Mouse (Mus musculus) kidney, postnatal 0 days (tissue): ENCODE results near the gene Bod1l. TPM values are rescaled to one million over a fixed set of nuclear protein-coding genes. Genes with fewer than 3 reads are reported as not detected.

Source experiments
- ATAC-seq: fragments of 200-750 bp; cut with Nextera tagmentation; replicated peaks from 2 replicates; pipeline ENCODE4 v1.8.0; 2017; ENCODE audit warnings: low read depth, moderate number of reproducible peaks, moderate TSS enrichment, moderate library complexity; ENCODE audit not compliant: low FRiP score
- DNase-seq: peaks from one replicate; pipeline ENCODE4 v3.0.0-alpha.2; 2016; ENCODE audit warnings: low spot score
- H3K27ac ChIP-seq: fragments of 300-500 bp; sonication (generic); 2 replicates; pipeline ENCODE4 v1.5.1; 2014; ENCODE audit warnings: mild to moderate bottlenecking
- H3K27me3 ChIP-seq: fragments of 300-500 bp; sonication (generic); 2 replicates; pipeline ENCODE4 v1.6.1; 2014; ENCODE audit warnings: low read length, mixed read lengths; ENCODE audit not compliant: insufficient read depth
- H3K36me3 ChIP-seq: fragments of 300-500 bp; sonication (generic); 2 replicates; pipeline ENCODE4 v1.6.1; 2014; ENCODE audit warnings: low read length, mixed read lengths; ENCODE audit not compliant: insufficient read depth
- H3K4me1 ChIP-seq: fragments of 300-500 bp; sonication (generic); replicated peaks from 2 replicates; pipeline ENCODE4 v1.6.1; 2014; ENCODE audit warnings: antibody characterized with exemption, low read length, mixed read lengths; ENCODE audit not compliant: insufficient read depth
- H3K4me2 ChIP-seq: fragments of 300-500 bp; sonication (generic); 2 replicates; pipeline ENCODE4 v1.6.1; 2014; ENCODE audit warnings: mild to moderate bottlenecking, low read length, moderate library complexity, mixed read lengths
- H3K4me3 ChIP-seq: fragments of 300-500 bp; sonication (generic); replicated peaks from 2 replicates; pipeline ENCODE4 v1.5.1; 2014; ENCODE audit warnings: low read depth, low read length
- H3K9ac ChIP-seq: fragments of 300-500 bp; sonication (generic); 2 replicates; pipeline ENCODE4 v1.6.1; 2014; ENCODE audit warnings: low read depth, low read length
- H3K9me3 ChIP-seq: fragments of 300-500 bp; sonication (generic); replicated peaks from 2 replicates; pipeline ENCODE4 v1.6.1; 2016; ENCODE audit warnings: low read length, inconsistent platforms, mixed read lengths
- CTCF ChIP-seq: IDR thresholded peaks from 2 replicates; pipeline ENCODE4 v1.5.1; 2016; ENCODE audit warnings: antibody characterized with exemption, low read depth, mild to moderate bottlenecking, moderate library complexity
- WGBS: fragments of 180-500 bp; shearing (Covaris S2); extraction: QIAGEN DNeasy Blood & Tissue Kit; methylation state at CpG from one replicate; pipeline ENCODE4 v1.1.7; 2014; 5-methylcytosine and 5-hydroxymethylcytosine counted together
- polyA plus RNA-seq: library from polyadenylated mRNA; unstranded; fragments of >200 nt; fragmentation: Nextera tagmentation; extraction: Ambion mirVana; gene quantifications from 2 replicates; pipeline ENCODE4 v1.2.1, GENCODE M21; 2015

The Bod1l gene
- polyA plus RNA-seq, 1 experiment from 2014 or later = 22.6 TPM

DNA sequence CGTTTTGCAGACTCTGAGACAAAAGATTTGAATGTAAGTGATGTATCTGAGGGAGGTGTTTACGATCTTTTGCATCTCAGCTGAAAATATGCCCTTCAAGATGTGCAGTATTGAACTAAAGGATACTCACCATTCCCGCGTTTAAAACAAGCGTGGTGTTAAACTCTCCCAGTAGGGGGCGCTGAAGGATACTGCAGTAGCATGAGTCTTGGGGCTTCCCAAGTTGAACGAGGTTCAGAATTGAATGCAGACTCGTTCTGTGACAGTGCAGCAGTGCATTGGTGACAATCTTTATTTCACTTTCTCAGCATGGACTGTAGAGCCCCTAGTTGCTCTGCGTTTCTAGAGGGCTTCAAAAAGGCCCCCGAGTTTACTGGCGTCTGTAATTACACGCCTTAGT is 40.4 kb upstream of the Bod1l start:
- H3K9me3 ChIP-seq = no peaks in the 10 kb centered on the region
- no peak overlapping the region for H3K9ac ChIP-seq
- H3K4me1 ChIP-seq = no peaks in the 10 kb centered on the region
- H3K36me3 ChIP-seq = no peaks in the 10 kb centered on the region
- H3K4me2 ChIP-seq = no peak overlapping the region
- no peak overlapping the region for H3K27ac ChIP-seq
- peak; percentile 84 for TF ChIP-seq CTCF
- 8% methylated on average over 12 of the region's 12 CpGs for WGBS
- no peak overlapping the region for H3K4me3 ChIP-seq
- H3K27me3 ChIP-seq = no peaks in the 10 kb centered on the region
- peak; percentile 79 for DNase-seq
- ATAC-seq = no peak; the same call in 1 of the 2 replicates

DNA sequence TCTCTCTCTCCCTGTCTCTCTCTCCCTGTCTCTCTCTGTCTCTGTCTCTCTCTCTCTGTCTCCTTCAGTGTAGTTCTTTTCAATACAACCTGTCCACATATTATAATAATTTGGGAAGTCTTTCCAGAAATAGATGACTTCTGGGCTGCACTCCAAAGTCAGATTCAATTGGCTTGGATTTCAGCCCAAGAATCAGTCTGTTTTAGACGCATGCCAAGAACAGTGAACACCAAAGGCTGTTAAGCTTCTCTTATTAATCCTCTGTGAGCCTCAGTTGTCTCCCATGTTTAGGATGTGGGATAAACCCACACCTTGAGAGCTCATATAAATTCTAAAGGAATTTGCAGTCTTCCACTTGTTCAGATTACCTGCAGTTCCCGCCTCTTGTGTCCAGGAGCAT is 27.0 kb upstream of the Bod1l start:
- DNase-seq = peak; percentile 11
- WGBS = 71% methylated on average over 2 of the region's 2 CpGs

DNA sequence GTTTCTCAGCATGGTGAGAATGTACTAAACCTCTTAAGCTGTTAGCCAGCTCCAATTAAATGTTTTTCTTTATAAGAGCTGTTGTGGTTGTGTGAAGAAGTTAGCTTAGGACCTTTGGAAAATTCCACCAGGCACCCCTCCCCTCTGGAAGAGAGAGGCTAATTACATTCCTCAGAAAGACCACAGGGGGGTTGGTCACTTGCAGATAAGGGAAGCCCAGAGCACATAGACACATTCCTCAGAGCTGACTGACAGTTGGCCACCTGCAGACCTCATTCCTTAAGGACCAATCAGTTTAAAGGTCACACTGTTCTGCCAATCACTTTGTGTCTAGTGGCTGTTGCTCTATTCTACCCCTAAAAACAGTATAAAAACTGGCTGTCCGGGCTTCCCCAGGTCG is 11.7 kb upstream of the Bod1l start:
- Histone ChIP-seq H3K4me1 (no peaks in the 10 kb centered on the region), H3K9ac (no peak overlapping the region), H3K27me3 (no peaks in the 10 kb centered on the region), H3K36me3 (no peaks in the 10 kb centered on the region), H3K4me3 (no peak overlapping the region), H3K4me2 (no peak overlapping the region), H3K27ac (no peak overlapping the region), H3K9me3 (no peaks in the 10 kb centered on the region)
- DNase-seq (no peak), ATAC-seq (no peak)
- no peak for TF ChIP-seq CTCF
- WGBS = 92% methylated on average over 2 of the region's 2 CpGs

More for the DNA sequence above, 27.0 kb upstream of the Bod1l start:
- H3K4me3 ChIP-seq = no peak overlapping the region
- H3K9ac ChIP-seq = no peak overlapping the region
- H3K9me3 ChIP-seq = no peaks in the 10 kb centered on the region
- no peak for TF ChIP-seq CTCF
- H3K4me2 ChIP-seq = no peak overlapping the region
- no peak for ATAC-seq
- no peak overlapping the region for H3K27ac ChIP-seq
- H3K4me1 ChIP-seq = no peaks in the 10 kb centered on the region
- H3K36me3 ChIP-seq = no peaks in the 10 kb centered on the region
- no peaks in the 10 kb centered on the region for H3K27me3 ChIP-seq

DNA sequence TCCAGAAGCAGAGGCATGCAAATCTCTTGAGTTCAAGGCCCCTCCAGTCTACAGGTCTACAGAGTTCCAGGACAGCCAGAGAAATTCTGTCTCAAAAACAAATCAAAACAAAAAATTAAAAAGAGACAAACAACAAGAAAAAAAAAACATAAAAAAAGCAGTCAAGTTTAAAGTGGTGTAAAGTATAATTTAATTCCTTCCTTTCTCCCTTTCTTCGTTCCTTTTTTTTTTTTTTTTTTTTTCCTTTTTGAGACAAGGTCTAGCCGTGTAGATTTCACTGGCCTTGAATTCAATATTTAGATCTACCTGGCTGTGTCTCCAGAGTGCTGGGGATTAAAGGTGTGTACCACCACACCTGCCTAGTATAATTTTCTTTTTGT is 1.4 kb upstream of the Bod1l start:
- Histone ChIP-seq H3K27me3 (no peaks in the 10 kb centered on the region), H3K27ac (no peak overlapping the region), H3K4me1 (0 out of 2 replicates have a peak, but pooled peaks cover 5% of the 10 kb centered on the region), H3K9me3 (no peaks in the 10 kb centered on the region), H3K36me3 (no peaks in the 10 kb centered on the region), H3K4me2 (peak overlapping the region; percentile 90), H3K4me3 (peak overlapping the region; percentile 97), H3K9ac (no peak overlapping the region)
- ATAC-seq (no peak), DNase-seq (no peak)
- TF ChIP-seq CTCF = no peak
- whole genome bisulfite sequencing = 61% methylated on average over 2 of the region's 2 CpGs

DNA sequence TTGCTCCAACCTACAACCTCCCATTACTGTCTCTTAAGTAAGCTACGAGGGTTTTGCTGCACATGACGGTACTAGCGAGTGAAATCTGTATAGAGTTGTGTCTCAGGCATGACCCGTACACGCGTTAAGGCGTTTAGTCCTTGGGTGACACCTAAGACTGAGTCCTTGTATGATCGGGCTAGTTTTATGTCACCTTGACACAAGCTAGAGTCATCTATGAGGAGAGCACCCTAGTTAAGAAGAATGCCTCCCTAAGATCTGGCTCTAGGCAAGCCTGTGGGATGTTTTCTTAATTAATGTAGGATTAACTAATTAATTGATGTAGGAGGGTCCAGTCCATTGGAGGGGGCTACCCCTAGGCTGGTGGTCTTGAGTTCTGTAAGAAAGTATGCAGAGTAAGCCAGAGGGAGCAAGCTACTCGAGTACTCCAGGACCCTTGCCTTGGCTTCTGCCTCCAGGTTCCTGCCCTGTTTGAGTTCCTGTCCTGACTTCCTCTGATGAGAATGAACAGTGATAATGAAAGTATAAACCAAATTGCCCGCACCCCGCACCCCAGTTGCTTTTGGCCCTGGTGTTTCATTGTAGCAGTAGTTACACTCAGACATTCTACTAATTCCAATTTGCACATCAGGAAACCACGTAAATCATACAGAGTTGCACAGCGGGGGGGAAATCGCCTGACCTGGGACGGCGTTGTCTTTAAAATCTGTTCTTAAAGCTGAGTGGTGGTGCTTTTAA is 874 bp upstream of the Bod1l start:
- Histone ChIP-seq H3K27me3 (no peaks in the 10 kb centered on the region), H3K4me3 (peak overlapping the region; percentile 97), H3K9me3 (no peaks in the 10 kb centered on the region), H3K4me2 (peak overlapping the region; percentile 90), H3K9ac (peak overlapping the region; percentile 24; the same call in 1 of the 2 replicates), H3K4me1 (0 out of 2 replicates have a peak, but pooled peaks cover 5% of the 10 kb centered on the region), H3K27ac (no peak overlapping the region), H3K36me3 (no peaks in the 10 kb centered on the region)
- peak; percentile 44 for ATAC-seq
- TF ChIP-seq CTCF = no peak
- WGBS = 17% methylated on average over 16 of the region's 16 CpGs
- peak; percentile 4 for DNase-seq

DNA sequence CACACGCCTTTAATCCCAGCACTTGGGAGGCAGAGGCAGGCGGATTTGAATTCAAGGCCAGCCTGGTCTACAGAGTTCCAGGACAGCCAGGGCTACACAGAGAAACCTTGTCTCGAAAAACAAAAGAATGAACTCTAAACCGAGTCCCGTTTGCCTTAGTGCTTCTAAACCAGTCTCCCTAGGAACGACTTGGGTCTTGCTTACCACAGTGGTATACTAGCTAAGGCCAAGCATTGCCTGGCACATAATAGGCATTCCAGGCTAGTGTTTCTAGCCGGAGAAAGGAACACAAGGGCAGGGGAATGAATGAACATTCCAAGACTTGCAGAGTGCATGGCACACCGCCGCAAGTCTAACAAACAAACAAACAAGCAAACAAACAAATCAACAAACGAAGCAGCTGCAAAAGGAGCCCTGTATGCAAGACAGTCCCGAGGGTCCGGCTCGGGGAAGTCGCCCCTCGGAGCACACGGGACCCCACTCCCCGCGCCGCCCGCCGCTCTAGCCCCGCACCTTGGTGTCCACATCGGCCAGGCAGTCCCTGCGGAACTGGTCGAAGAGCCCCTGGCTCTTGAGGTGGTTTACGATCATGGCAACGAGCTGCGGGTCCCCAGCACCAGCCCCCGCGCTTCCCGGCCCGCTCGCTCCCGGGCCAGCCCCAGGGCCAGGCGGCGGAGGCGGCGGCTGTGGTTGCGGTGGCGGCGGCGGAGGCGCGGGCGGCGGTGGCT is 532 bp downstream of the Bod1l start:
- Histone ChIP-seq H3K27ac (peak overlapping the region; percentile 82), H3K9me3 (no peaks in the 10 kb centered on the region), H3K4me3 (peak overlapping the region; percentile 97), H3K4me1 (0 out of 2 replicates have a peak, but pooled peaks cover 5% of the 10 kb centered on the region), H3K27me3 (no peaks in the 10 kb centered on the region), H3K4me2 (peak overlapping the region; percentile 90), H3K36me3 (no peaks in the 10 kb centered on the region), H3K9ac (peak overlapping the region; percentile 96)
- under 1% methylated on average over 42 of the region's 46 CpGs for WGBS
- TF ChIP-seq CTCF = no peak
- DNase-seq (peak; percentile 27), ATAC-seq (no peak; the same call in 1 of the 2 replicates)
